Mouse (Mus musculus): ENCODE results near the gene Chat. TPM values are rescaled to one million over a fixed set of nuclear protein-coding genes. Genes with fewer than 3 reads are reported as not detected.

The Chat gene
- polyA plus RNA-seq (2012; rRNA removed), result 0.81 and 1.4 TPM in 2 replicates

GRCm38 (mm10) chr14:32465889-32466288 is at the start of gene Chat:
Gene Chat, minus strand, starts transcription at chr14:32465989.

GRCm38 (mm10) chr14:32513336-32514032 is 47.7 kb upstream of the Chat start, which contains the start of gene Ercc6:
Gene Ercc6, plus strand, starts transcription at chr14:32513521.

DNA sequence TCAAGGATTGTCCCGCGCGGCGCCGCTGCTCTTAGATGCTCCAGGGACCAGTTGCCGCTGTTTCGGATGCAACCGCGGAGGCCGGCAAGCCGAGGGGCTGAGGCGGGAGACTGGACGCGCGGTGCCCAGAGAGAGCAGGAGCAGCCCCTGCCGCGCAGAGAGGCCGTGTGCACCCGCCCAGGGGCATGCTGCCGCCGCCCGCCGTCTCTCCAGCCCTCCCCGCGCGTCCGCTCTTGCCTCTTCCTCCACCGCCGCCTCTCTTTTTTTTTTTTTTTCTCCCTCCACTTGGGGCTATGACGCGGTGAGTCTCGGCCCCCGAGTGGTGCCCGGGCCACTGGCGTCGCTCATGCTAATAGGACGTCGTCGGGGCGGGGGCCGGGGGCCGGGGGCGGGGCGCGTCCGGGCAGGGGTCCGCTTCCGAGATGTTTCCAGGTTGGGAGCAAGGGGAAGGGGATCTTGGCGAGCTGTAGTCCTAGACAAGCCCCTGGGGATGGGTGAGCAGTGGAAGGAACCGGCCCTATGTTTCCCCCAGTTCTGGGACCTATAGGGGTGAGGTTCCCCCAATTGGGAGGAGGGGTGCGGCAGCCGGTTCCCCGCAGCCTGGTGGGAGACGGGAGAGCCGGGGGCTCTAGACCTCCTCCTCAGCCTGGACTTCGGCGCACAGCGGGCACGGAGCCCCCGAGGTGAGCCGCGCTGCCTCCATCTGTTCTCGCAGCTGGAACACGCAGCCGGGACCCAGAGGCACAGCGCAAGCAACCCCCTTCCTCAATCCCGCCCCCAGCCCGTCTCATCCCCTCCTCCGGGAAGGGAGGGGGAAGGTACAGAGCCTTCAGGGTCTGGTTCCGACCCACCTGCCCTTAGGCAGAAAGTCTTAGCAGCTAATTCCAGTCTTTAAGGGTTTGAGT is 936 bp downstream of the Chat start, which contains the start of gene Slc18a3:
Slc18a3 (minus strand) TSS at position 250 of the 905 bp plus-strand sequence.

DNA sequence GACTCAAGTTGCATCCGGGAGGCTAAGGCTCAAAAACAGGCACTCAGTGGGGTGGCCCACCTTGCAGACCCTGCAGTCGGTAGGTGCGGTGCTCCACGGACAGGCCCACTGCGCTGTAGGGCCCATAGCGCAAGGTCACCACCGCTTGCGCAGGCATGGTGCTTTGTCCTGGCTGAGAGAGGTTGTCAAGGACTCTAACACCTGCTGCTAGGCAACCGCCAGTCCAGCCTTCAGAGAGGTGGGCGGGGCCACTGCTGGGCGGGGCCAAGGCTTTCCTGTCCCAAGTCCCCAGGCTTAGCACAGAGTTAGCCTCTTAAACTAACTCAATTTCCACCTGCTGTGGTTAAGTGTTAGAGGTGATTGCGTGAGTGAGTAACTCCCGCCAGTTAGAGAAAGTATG is 77.6 kb downstream of the Chat start, which contains the start of gene 1700024G13Rik:
1700024G13Rik (minus strand) TSS at position 196 of the 400 bp plus-strand sequence.

Other genes with a start within 250 kb of the Chat start
- 18.2 and 20.8 TPM in 2 replicates for gene Ogdhl, start 144.0 kb downstream of the Chat start, polyA plus RNA-seq (2012; rRNA removed)
- 0.44 and 0.55 TPM in 2 replicates for gene 1700024G13Rik, start 77.6 kb downstream of the Chat start, polyA plus RNA-seq (2012; rRNA removed)
- 2.4 and 3.4 TPM in 2 replicates for gene Slc18a3, start 1.1 kb downstream of the Chat start, polyA plus RNA-seq (2012; rRNA removed)
- 15.2 and 15.5 TPM in 2 replicates for gene Ercc6, start 47.5 kb upstream of the Chat start, polyA plus RNA-seq (2012; rRNA removed)
- 5.5 and 7.8 TPM in 2 replicates for gene Prrxl1, start 133.4 kb upstream of the Chat start, polyA plus RNA-seq (2012; rRNA removed)
- gene 3425401B19Rik, start 219.3 kb upstream of the Chat start, polyA plus RNA-seq (2012; rRNA removed), result 0.15 and 0.20 TPM in 2 replicates